Mouse (Mus musculus) erythroid progenitor cell, adult 5-6 weeks (primary cell): Measurements from ENCODE around the gene Chrdl2. TPM values are rescaled to one million over a fixed set of nuclear protein-coding genes. Genes with fewer than 3 reads are reported as not detected.
"Not testable (repeated sequence)": the region's sequence is repeated elsewhere in the genome, so short reads cannot be mapped to it uniquely, and the experiment has no call there.

ENCODE experiments used
- ATAC-seq: replicated peaks from 2 replicates; pipeline ENCODE4 v1.8.0; 2016; ENCODE audit warnings: moderate number of reproducible peaks, mild to moderate bottlenecking, moderate TSS enrichment, inconsistent platforms; ENCODE audit not compliant: poor library complexity, low FRiP score, severe bottlenecking
- total RNA-seq, 2 experiments: library from RNA; stranded (forward) in 1 of 2; stranded (reverse) in 1 of 2; fragments of 150-400 nt in 1 of 2; fragments of 186-747, 209-891 nt in 1 of 2; gene quantifications; 2 replicates each; pipeline versions ENCODE4 v1.2.3 to v1.2.4; 2015 to 2017; ENCODE audit warnings: low replicate concordance in 2 of 2

The Chrdl2 gene
- total RNA-seq, 2 experiments from 2014 or later, result not detected

DNA sequence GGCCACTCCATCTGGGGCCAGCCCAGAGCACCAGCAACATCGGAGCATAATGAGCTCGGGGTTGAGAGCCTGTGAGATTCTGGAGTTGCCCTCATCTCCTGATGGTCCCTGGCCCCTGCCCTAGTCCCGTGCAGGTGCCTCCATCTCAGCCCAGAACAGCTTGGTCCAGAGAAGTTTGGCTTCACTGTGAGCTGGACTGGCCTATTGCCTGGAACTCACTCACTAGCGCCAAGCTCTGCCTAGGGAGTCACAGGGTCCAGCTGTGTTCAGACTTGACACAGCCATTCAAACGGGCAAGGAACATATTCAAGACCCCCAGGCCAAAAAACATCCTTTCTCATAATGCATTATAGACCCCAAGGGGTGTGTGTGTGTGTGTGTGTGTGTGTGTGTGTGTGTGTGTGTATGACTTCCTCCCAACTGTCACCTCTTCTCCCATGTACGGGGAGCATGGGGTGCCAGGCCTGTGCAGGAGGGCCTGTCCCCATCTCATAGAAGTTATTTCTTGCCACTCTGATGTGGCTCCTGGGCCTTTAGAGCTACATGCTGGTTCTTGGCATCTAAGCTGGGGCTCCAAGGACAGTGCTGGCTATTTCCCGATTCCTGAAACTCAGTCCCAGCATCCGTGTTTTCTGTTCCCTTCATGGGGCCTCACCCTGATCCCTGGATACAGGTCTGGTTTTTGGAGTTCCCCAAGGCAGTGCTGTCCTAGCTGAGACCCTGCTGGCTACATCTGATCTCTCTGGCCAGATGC is 25.2 kb downstream of the Chrdl2 start:
- ATAC-seq, result no peak

DNA sequence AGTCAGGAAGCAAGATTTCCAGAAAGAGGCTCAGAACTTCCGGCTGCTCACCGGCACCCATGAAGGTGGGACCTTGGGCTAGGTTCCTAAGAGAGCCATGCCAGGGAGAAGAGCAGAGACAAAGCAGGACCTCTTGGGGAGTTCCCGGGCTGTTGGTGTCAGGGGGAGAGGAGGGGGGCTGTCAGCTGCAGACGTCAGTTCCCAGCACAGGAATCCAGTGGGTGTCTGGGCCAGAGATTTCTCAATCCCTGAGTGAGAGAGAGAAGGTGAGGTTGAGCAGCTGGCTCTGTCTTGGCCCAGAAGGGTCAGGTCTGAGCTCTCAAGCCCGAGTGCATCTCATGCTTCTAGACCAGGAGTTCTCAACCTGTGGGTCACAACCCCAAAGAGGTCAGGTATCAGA is 27.7 kb downstream of the Chrdl2 start:
- ATAC-seq, result no peak

DNA sequence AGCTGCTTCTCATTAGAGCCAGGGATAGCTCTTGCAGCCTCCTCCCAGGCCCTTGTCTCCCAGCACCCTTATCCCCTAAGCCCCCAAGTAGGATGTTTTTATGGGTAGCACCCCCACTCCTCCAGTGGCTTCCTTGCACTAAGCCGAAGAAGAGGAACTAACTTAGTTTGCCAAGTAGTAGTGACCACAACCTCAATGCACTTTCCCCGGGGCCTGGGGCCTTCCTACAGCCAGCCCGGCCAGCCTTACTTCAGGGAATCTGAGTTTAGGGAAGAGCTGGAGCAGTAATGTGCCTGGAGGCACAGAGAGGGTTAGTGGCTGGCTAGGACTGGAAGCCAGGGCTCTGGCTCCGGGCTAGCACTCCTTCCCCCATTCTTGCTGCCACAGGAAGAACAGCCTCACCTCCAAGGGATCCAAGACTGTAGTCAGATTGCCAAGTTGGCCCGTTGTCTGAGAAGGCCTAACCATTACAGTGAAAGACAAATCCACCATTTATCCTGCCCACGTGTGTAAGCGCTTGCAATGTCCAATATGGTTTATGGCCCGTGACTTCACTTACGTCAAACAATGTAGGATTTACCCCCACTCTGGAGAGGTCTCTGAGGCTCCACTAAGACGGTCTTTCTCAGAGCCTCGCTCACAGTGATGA is 29.0 kb downstream of the Chrdl2 start:
- no peak for ATAC-seq

DNA sequence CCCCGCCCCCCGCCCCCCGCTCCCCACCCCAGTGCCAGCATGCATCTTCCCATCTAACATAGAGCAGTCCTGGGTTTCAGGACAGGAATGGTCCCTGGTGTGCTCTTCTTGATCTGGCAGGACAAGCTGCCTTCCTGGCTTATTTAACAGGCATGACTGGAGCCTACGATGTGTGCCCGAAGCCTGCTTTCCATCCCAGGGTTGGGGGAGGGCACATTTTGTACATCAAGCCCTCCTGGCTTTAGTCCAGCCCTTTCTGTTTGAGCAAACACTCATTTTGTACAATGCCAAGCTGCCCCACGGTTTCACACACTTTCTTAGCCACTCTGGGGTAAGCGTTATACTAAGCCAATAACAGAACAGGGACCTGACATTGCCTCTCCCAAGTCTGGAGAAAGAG is 30.1 kb downstream of the Chrdl2 start:
- ATAC-seq, result no peak

DNA sequence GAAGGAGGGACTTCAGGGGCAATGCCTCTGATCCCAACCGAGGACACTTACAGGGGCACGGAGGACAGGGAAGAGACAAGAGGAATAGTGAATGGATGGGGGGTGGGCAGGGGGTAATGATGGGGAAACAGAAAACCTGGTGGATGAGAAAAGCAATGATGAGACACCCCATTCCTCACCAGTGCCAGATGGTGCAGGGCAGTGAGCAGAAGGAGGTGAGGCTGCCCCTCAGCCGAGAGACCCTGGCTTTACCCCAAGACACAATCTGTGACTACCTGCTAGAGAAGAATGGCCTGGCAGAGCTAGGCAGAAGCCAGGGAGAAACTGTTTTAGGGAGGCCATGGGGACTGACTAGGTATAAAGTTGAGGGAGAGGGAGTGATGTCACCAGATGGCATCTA is 30.5 kb downstream of the Chrdl2 start:
- ATAC-seq, result no peak

DNA sequence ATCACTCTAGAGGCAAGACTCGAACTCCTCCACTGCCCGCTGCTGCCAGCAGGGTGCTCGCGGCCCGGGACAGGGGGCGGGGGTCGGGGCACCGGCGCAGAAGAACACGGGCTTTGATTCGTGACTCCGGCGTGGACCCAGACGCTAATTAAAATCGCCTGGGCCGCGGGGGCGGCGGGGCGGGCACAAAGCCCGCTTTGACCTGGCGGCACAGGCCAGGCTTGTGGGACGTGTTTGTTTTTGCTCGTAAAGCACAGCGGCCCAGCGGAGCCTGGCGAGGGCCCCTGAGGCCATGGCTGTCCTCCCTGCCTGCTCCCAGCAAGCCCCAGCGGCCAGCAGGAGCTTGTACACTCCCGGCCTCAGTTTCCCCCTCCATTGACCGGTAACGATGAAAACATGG is 36.1 kb downstream of the Chrdl2 start:
- no peak for ATAC-seq

DNA sequence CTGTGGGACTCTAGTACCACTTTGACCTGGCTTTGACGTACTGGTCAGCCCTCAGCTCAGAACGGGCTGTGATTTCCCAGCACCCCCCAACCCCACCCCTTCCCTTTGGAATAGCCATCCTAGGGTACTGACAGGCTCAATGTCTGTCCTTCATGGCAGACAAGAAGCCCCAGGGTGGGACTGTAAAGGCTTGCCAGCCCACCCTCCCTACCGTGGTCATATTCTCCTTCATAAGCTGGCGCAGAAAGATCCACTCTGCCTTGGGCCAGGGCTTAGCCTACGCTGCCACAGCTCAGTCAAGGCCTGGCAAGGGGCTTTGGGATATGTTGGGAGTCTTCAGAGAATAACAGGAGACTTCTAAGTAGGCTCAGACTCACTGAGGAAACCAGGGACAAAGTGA is 37.1 kb downstream of the Chrdl2 start:
- ATAC-seq, result no peak

DNA sequence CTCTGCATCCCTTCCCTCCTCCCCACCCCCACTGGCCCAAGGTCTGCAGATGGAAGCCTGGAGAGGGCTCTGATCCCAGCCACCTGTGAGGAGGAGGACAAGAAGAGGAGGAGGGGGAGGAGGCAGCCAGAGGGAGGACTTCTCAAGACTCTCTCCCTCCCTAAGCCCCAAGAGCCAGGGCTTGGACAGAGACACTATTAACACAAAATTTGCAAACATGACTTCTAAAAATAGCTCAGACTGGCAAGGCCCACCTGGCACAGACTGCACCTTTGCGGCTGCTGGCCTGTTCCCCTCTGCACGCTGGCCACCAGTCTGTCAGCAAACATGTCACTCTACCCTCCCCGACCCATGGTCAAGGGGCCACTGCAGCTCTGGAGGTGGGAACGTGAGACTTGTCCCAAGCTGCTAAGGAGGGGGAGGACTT is 37.6 kb downstream of the Chrdl2 start:
- no peak for ATAC-seq

DNA sequence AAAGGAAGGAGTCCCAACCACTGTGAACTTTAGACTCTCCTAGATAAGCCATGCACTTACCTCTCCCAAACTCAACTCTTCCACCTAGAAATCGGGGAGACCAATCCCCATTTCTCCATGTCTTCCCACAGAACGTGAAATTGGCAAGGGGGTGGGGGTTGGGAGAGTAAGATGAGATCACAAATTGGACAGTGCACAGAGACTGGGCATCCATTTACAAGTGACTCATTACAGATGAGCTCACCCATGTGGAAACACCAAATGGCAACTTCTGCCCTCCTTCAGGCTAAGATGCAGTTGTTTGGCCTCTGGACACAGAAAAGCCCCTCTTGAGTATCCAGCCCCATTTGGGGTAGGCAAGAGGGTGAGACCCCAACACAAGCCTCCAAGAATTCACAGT is 40.5 kb downstream of the Chrdl2 start:
- ATAC-seq, result no peak

DNA sequence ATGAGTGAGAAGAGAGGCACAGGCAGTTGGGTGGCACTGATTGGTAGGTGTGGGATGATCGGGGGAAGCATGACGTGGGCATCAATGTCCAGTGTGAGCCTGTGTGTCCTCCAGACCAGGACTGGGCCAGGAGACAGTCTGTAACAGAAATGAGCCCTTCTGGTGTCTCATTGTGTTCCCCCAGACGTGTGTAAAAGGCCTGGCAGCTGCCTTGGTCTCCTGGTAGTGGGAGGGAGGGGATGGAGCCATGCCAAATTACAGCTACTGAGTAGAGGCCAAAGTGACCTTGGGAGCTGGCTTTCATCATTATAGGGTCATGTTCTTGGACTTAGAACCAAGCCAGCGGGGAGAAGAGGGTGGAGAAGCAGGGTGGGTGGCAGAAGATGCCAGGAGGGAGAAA is 45.9 kb downstream of the Chrdl2 start:
- no peak for ATAC-seq

GRCm38 (mm10) chr7:100052991-100053390 is 47.0 kb downstream of the Chrdl2 start:
- ATAC-seq, result not testable (repeated sequence)

- no peak for ATAC-seq
Observed at GRCm38 (mm10) chr7:100073959-100074358, 68.0 kb downstream of the Chrdl2 start.

- ATAC-seq, result no peak
Observed at GRCm38 (mm10) chr7:100076296-100076695, 70.3 kb downstream of the Chrdl2 start.

DNA sequence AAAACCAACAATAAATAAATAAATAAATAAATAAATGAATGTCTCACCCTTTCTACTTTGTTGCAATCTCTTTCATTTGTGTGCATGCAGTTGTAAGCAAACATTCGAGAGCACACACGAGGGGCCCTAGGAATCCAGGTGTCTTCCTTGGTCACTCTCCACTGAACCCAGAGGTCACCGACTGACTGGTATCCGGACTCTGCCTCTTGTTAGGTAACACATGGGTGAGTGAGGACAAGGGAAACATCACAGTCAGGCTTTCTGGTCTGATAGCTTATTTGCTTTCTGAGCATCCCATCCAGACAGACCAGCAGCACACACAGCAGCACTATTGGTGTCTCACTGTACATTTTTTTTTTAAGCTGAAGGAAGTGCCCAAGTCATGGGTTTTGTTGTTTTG is 71.1 kb downstream of the Chrdl2 start:
- no peak for ATAC-seq

- ATAC-seq, result no peak
Observed at GRCm38 (mm10) chr7:100080087-100080781, 74.3 kb downstream of the Chrdl2 start.

DNA sequence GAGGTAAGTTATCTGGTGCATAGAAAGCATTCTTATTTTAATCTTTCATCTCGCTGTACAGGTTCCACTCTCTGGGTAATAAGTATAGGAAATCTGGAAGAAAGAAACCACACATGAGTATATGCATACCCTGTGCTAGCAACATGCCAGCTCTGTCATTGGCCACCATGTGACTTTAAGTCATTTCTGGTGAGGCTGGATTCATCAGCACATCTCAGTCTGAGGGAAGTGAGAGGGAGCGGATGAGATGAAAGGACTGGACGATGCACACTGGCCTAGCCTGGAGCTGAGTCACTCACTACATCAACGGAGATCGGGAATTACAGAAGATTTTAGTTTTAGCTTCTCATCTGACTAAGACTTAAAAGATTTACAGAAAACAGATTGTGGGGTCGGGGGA is 76.9 kb downstream of the Chrdl2 start:
- no peak for ATAC-seq

DNA sequence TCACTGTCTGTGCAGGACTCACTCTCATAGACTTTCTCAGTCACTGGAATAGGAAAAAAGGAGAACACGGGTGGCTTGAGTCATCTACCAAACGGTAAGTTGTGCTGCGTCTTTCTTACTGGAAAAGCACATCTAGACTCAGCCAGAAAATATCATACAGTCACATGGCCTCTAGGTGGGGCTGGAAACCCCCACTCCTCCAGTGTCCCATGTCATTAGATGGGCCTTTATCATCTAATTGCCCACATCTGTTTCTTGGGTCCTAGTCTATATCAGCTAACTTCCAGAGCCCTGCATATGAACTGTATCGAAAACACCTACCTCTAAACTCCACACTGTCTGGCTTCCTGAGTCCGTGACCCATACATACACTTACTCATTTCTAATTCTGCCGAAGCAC is 77.8 kb downstream of the Chrdl2 start:
- no peak for ATAC-seq
